In genomic region chr9:96237391-96237790, GRCm38 (mm10) we compare ENCODE assay signal across 18 mouse cellular contexts.
"Had no signal": no experiment of that assay in that cellular context is flagged by ENCODE, and none has a peak within 500 bp of the region (broad histone marks: within the 10 kb centered on the region; RNA-seq: fewer than 3 reads in every experiment).

No protein-coding gene starts in this region.

- H3K27ac ChIP-seq: kidney, postnatal 0 days; layer of hippocampus, adult 2 months; limb, embryonic 10.5 days; limb, embryonic 13.5 days; midbrain, embryonic 10.5 days; stomach, postnatal 0 days had no signal

- H3K4me1 ChIP-seq: limb, embryonic 13.5 days; midbrain, embryonic 10.5 days had no signal

- DNase-seq: kidney, adult 2 months; kidney, postnatal 25 days; layer of hippocampus, adult 9-11 months; lung, adult 18-20 months; lung, postnatal 14 days; lung, postnatal 4 days; midbrain, embryonic 14.5 days; right cerebral cortex, postnatal 14 days; right cerebral cortex, postnatal 4 days; thymus, adult 2 months; thymus, postnatal 25 days had no signal

- H3K9me3 ChIP-seq: limb, embryonic 10.5 days; limb, embryonic 13.5 days; midbrain, embryonic 10.5 days had no signal

- ATAC-seq: intestine, postnatal 0 days had no signal

- H3K4me2 ChIP-seq: limb, embryonic 13.5 days had no signal

- H3K9ac ChIP-seq: limb, embryonic 13.5 days had no signal

- H3K27me3 ChIP-seq: limb, embryonic 13.5 days had no signal

- H3K4me3 ChIP-seq: layer of hippocampus, adult 2 months; limb, embryonic 10.5 days; limb, embryonic 13.5 days; midbrain, embryonic 10.5 days had no signal
